Comparison of ENCODE assay signal across 9 mouse cellular contexts in genomic region chr15:54677660-54678059, GRCm38 (mm10).
DNase-seq lines count a peak whose midpoint lies in the region; ATAC-seq and TF ChIP-seq lines count a peak whose summit lies in the region.
"Had no signal": no experiment of that assay in that cellular context is flagged by ENCODE, and none has a peak within 500 bp of the region (broad histone marks: within the 10 kb centered on the region; RNA-seq: fewer than 3 reads in every experiment).

No protein-coding gene starts in this region.

- H3K4me3 ChIP-seq in forebrain, postnatal 0 days (ENCODE audit: low read depth, low read length): no peak overlapping the region
- no peak overlapping the region for H3K4me3 ChIP-seq in forebrain, embryonic 13.5 days
- H3K4me3 ChIP-seq in layer of hippocampus, adult 2 months: no peak overlapping the region
- no peak overlapping the region for H3K4me3 ChIP-seq in midbrain, embryonic 16.5 days (ENCODE audit: low read depth, low read length)
- H3K4me3 ChIP-seq: myocyte had no signal

- H3K36me3 ChIP-seq in forebrain, postnatal 0 days (ENCODE audit: insufficient read depth): no peaks in the 10 kb centered on the region
- no peaks in the 10 kb centered on the region for H3K36me3 ChIP-seq in forebrain, embryonic 13.5 days (ENCODE audit: poor library complexity, severe bottlenecking)
- no peaks in the 10 kb centered on the region for H3K36me3 ChIP-seq in midbrain, embryonic 16.5 days (ENCODE audit: control insufficient read depth, insufficient read depth, low read length)

- DNase-seq in forebrain, postnatal 0 days: no peak
- DNase-seq in urinary bladder, adult 18-20 months (ENCODE audit: low spot score in 2 of 2): peak; percentile 6 to 26
- no peak for DNase-seq in urinary bladder, postnatal 4 days (ENCODE audit: low spot score in 2 of 2)
- DNase-seq in layer of hippocampus, adult 2 months (ENCODE audit: low spot score in 2 of 2): peak; percentile 4 to 54
- peak; percentile 6 for DNase-seq in retina, postnatal 1 day

- no peak for ATAC-seq in forebrain, postnatal 0 days
- no peak for ATAC-seq in forebrain, embryonic 13.5 days
- no peak for ATAC-seq in midbrain, embryonic 16.5 days
- no peak for ATAC-seq in CD4-positive, CD25-positive, alpha-beta regulatory T cell, adult 4 months

- no peak overlapping the region for H3K4me2 ChIP-seq in forebrain, postnatal 0 days (ENCODE audit: low read depth)
- no peak overlapping the region for H3K4me2 ChIP-seq in forebrain, embryonic 13.5 days
- no peak overlapping the region for H3K4me2 ChIP-seq in midbrain, embryonic 16.5 days (ENCODE audit: low read length)

- no peak overlapping the region for H3K27ac ChIP-seq in forebrain, postnatal 0 days (ENCODE audit: low read depth, low read length)
- H3K27ac ChIP-seq in forebrain, embryonic 13.5 days: no peak overlapping the region
- H3K27ac ChIP-seq in layer of hippocampus, adult 2 months: no peak overlapping the region
- no peak overlapping the region for H3K27ac ChIP-seq in midbrain, embryonic 16.5 days (ENCODE audit: low read length)

- no peaks in the 10 kb centered on the region for H3K9me3 ChIP-seq in forebrain, postnatal 0 days (ENCODE audit: low read length)
- no peaks in the 10 kb centered on the region for H3K9me3 ChIP-seq in forebrain, embryonic 13.5 days (replicated peaks)
- H3K9me3 ChIP-seq in midbrain, embryonic 16.5 days (replicated peaks; ENCODE audit: control insufficient read depth, low read length, poor library complexity, severe bottlenecking): no peaks in the 10 kb centered on the region

- H3K4me1 ChIP-seq in forebrain, postnatal 0 days (ENCODE audit: insufficient read depth): no peaks in the 10 kb centered on the region
- H3K4me1 ChIP-seq in forebrain, embryonic 13.5 days: no peaks in the 10 kb centered on the region
- no peaks in the 10 kb centered on the region for H3K4me1 ChIP-seq in midbrain, embryonic 16.5 days (ENCODE audit: control insufficient read depth, insufficient read depth, low read length)

- 73% methylated on average over 8 of the region's 8 CpGs for WGBS in forebrain, postnatal 0 days
- WGBS in forebrain, embryonic 13.5 days: 72% methylated on average over 8 of the region's 8 CpGs
- 72% methylated on average over 8 of the region's 8 CpGs for WGBS in midbrain, embryonic 16.5 days

- H3K27me3 ChIP-seq in forebrain, postnatal 0 days (ENCODE audit: insufficient read depth, low read length): no peaks in the 10 kb centered on the region
- H3K27me3 ChIP-seq in forebrain, embryonic 13.5 days: no peaks in the 10 kb centered on the region
- H3K27me3 ChIP-seq in midbrain, embryonic 16.5 days (ENCODE audit: control insufficient read depth, insufficient read depth, low read depth, low read length): no peaks in the 10 kb centered on the region

- H3K9ac ChIP-seq in forebrain, postnatal 0 days: no peak overlapping the region
- H3K9ac ChIP-seq in forebrain, embryonic 13.5 days: no peak overlapping the region
- H3K9ac ChIP-seq in midbrain, embryonic 16.5 days (ENCODE audit: low read depth, low read length): no peak overlapping the region

- peak; percentile 48 for TF ChIP-seq CTCF in forebrain, postnatal 0 days (IDR thresholded peaks at IDR 0.05; ENCODE audit: low read depth)
- TF ChIP-seq CTCF in layer of hippocampus, adult 2 months (conservative IDR thresholded peaks at IDR 0.05): peak; percentile 84

Comparison
In these comparisons a context has a peak if more than half of its experiments do, and no peak if none do; other contexts are left out.
1. DNase-seq: peak in urinary bladder, adult 18-20 months (2 of 2), layer of hippocampus, adult 2 months (2 of 2) and retina, postnatal 1 day (single experiment); none in forebrain, postnatal 0 days (single experiment) and urinary bladder, postnatal 4 days (0 of 2).